Mouse (Mus musculus) lung, adult 18-20 months (tissue): ENCODE data around the gene Cox6b1.

Experiments used
- DNase-seq, 2 experiments: peaks; one replicate each; pipeline ENCODE4 v3.0.0; 2022; ENCODE audit warnings: mixed read lengths in 2 of 2

Gene Cox6b1

GRCm38 (mm10) chr7:30625530-30626384 lies at the start of gene Cox6b1:
TSS of gene Cox6b1 (minus strand) at chr7:30626151.
- peak; percentile 90 for DNase-seq

GRCm38 (mm10) chr7:30671480-30671879 lies 45.5 kb upstream of the Cox6b1 start, which contains the start of gene Pmis2:
TSS of gene Pmis2 (minus strand) at chr7:30671605.
- no peak for DNase-seq

GRCm38 (mm10) chr7:30669229-30669628 lies 43.3 kb upstream of the Cox6b1 start:
- DNase-seq = no peak

GRCm38 (mm10) chr7:30665321-30665720 lies 39.4 kb upstream of the Cox6b1 start:
- DNase-seq = peak in 1 of 2 experiments; percentile 5

GRCm38 (mm10) chr7:30664529-30665200 lies 38.7 kb upstream of the Cox6b1 start, which contains the start of gene Haus5:
TSS of gene Haus5 (minus strand) at chr7:30664994.
- peak; percentile 89 to 92 for DNase-seq

GRCm38 (mm10) chr7:30649591-30650540 lies 23.9 kb upstream of the Cox6b1 start, which contains the start of gene Rbm42:
TSS of gene Rbm42 (minus strand) at chr7:30650317.
- DNase-seq = peak; percentile 99

GRCm38 (mm10) chr7:30639083-30639482 lies 13.1 kb upstream of the Cox6b1 start:
- DNase-seq = no peak

- DNase-seq = no peak
Observed at GRCm38 (mm10) chr7:30636395-30636794, 10.4 kb upstream of the Cox6b1 start.

- DNase-seq = no peak
Observed at GRCm38 (mm10) chr7:30635752-30636151, 9.8 kb upstream of the Cox6b1 start, which contains the start of gene Etv2. TSS of gene Etv2 (minus strand) at chr7:30635852.

- peak; percentile 19 to 21 for DNase-seq
Observed at GRCm38 (mm10) chr7:30634621-30635020, 8.7 kb upstream of the Cox6b1 start.

- DNase-seq = no peak
Observed at GRCm38 (mm10) chr7:30633762-30634412, 7.9 kb upstream of the Cox6b1 start.

GRCm38 (mm10) chr7:30629013-30629412 lies 3.1 kb upstream of the Cox6b1 start:
- no peak for DNase-seq

GRCm38 (mm10) chr7:30626647-30627046 lies 696 bp upstream of the Cox6b1 start:
- no peak for DNase-seq

GRCm38 (mm10) chr7:30619202-30619601 lies 6.7 kb downstream of the Cox6b1 start:
- DNase-seq = no peak

- no peak for DNase-seq
Observed at GRCm38 (mm10) chr7:30618658-30619057, 7.3 kb downstream of the Cox6b1 start.

- DNase-seq = no peak
Observed at GRCm38 (mm10) chr7:30615049-30615760, 10.7 kb downstream of the Cox6b1 start.

GRCm38 (mm10) chr7:30614454-30614853 lies 11.5 kb downstream of the Cox6b1 start:
- no peak for DNase-seq

- DNase-seq = peak; percentile 62 to 68
Observed at GRCm38 (mm10) chr7:30613529-30614112, 12.3 kb downstream of the Cox6b1 start.

- DNase-seq = no peak
Observed at GRCm38 (mm10) chr7:30612654-30613402, 13.1 kb downstream of the Cox6b1 start, which contains the start of gene Upk1a. TSS of gene Upk1a (minus strand) at chr7:30612847.

GRCm38 (mm10) chr7:30610043-30610442 lies 15.9 kb downstream of the Cox6b1 start:
- no peak for DNase-seq
